Mouse (Mus musculus) megakaryocyte, embryonic 14.5 days (primary cell): ENCODE measurements at regions not wholly inside any gene's neighbourhood (a gene's known extent, or its start where the extent isn't known, plus 50 kb on each side); places are given as distances from the start of the nearest gene placed in this dataset.

Experiments
- FLI1 ChIP-seq: IDR thresholded peaks from 2 replicates; pipeline ENCODE4 v1.6.1; 2012; ENCODE audit warnings: low read length, inconsistent platforms, mixed read lengths
- GATA1 ChIP-seq: IDR thresholded peaks from 3 replicates; pipeline ENCODE4 v1.6.1; 2012; ENCODE audit warnings: mixed read lengths, low read length, inconsistent platforms, borderline replicate concordance

GRCm38 (mm10) chr13:28571716-28572115 is 314.4 kb downstream of the Gm11361 start:
- TF ChIP-seq GATA1 = no peak
- TF ChIP-seq FLI1 = no peak
